Mouse (Mus musculus) G1E (cell line): ENCODE results near the gene Cnn1.

Experiments
- CTCF ChIP-seq: IDR thresholded peaks from 2 replicates; pipeline ENCODE4 v1.5.1; 2012; ENCODE audit warnings: low read depth, low read length, inconsistent platforms, mixed read lengths
- GATA1 ChIP-seq: IDR thresholded peaks from 2 replicates; pipeline ENCODE4 v1.6.1; 2012; ENCODE audit warnings: borderline replicate concordance, low read length, inconsistent platforms, mixed read lengths

- TF ChIP-seq GATA1 (no peak), CTCF (no peak)
Measured at GRCm38 (mm10) chr9:22135644-22136390, 36.8 kb downstream of the Cnn1 start, which contains the start of gene Acp5.
